Mouse (Mus musculus) ovary, postnatal 10 days (tissue): ENCODE results near the gene Dock1.

Source experiments
- DNase-seq: peaks from one replicate; pipeline ENCODE4 v3.0.0; 2022; ENCODE audit warnings: low spot score

Dock1 gene

GRCm38 (mm10) chr7:135159606-135160005, 489.2 kb downstream of the Dock1 start:
- DNase-seq: no peak

GRCm38 (mm10) chr7:135165155-135165554, 494.7 kb downstream of the Dock1 start:
- peak; percentile 7 for DNase-seq

GRCm38 (mm10) chr7:135169936-135170335, 499.5 kb downstream of the Dock1 start:
- no peak for DNase-seq

GRCm38 (mm10) chr7:135172219-135172618, 501.8 kb downstream of the Dock1 start:
- DNase-seq: no peak

- no peak for DNase-seq
Observed at GRCm38 (mm10) chr7:135194190-135194589, 523.7 kb downstream of the Dock1 start.

GRCm38 (mm10) chr7:135195631-135196030, 525.2 kb downstream of the Dock1 start:
- no peak for DNase-seq

DNA sequence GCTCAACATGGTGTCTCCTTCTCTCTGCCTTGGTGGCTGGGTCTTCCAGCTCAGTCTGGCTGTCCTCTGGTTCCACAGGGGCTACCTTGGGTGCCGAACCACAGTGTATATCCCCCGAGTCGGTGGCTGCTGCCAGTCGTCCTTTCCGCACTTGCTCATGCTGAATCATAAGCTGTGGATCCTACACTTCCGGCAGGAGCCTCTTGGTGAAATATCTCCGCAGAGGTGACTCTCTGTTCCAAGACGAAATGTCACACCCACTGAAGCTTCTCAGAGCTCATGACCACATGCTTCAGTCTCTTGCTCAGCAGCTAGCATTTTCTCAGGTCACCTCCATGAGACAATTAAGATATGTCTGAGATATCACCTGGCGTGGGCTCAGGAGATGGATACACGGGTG, 526.4 kb downstream of the Dock1 start:
- DNase-seq: no peak

DNA sequence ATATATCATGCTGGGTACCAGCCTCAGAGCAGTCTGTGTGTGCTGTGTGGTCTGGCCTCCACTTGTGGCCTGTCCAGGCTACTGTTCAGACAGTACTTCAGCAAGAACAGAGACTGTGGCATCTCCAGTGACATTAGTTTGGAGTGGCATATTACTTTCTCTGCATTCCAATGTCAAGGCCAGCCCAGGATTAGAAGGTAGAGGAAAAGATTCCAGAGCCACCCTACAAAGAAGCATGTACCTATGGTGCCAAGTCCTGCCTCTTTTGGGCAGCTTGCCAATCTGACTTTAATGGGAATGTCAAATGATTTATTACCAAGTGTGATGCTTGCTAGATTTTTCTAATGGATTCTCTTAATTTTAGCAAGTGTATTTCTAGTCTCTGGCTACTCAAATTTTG, 533.5 kb downstream of the Dock1 start:
- no peak for DNase-seq

DNA sequence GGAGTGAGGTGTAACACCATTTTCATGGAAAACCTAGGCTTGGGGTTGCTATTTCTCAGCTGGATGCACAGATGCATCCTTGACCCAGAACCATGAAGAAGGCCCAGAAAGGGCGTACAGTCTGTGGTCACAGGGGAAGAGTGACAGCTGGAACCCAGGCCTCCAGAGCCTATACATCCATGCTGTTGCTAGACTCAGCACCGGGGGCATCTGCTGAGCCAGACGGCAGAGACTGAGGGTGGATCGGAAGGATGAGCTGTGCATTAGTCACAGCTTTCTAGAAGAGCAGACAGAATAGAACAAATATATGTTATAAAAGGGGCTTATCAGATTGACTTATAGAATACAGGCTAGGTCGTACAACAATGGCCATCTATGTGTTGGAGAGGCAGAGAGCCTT, 534.7 kb downstream of the Dock1 start:
- DNase-seq: no peak

GRCm38 (mm10) chr7:135208947-135209567, 538.6 kb downstream of the Dock1 start:
- no peak for DNase-seq

DNA sequence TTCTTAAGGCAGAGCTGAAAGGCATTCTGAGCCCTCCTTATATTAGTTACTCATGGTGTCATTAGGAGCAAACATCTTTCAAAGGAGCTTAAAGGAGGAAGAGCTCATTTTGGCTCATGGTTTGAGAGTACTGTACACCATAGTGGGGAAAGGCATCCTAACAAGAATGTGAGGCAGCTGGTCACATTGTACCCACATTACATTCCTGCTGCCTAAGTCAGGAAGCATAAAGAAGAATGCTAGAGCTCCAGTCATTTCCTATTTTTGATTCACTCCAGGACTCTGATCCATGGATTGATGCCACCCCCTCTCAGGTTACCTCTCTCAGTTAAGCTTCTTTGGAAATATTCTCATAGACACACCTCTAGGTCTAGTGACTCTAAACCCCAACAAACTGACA, 539.8 kb downstream of the Dock1 start:
- no peak for DNase-seq

DNA sequence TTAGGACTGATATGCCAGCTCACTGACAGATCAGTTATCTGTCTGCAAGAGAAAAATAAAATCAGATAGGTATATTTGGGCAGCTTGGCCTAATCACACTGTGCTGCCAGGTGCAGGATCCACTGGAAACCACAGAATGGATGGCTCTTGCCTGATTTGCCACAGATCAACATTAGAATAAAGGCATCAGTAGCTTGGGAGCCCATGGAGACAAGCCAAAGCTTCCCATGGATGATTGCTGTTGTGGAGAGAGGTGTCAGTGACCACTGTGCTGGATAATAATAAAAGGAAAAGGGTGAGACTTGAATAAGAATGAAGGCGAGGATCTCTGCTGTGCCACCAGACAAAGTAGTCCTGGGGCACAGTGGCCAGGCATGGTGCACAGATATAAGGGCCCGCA, 540.4 kb downstream of the Dock1 start:
- DNase-seq: no peak

GRCm38 (mm10) chr7:135212505-135212904, 542.1 kb downstream of the Dock1 start:
- no peak for DNase-seq

DNA sequence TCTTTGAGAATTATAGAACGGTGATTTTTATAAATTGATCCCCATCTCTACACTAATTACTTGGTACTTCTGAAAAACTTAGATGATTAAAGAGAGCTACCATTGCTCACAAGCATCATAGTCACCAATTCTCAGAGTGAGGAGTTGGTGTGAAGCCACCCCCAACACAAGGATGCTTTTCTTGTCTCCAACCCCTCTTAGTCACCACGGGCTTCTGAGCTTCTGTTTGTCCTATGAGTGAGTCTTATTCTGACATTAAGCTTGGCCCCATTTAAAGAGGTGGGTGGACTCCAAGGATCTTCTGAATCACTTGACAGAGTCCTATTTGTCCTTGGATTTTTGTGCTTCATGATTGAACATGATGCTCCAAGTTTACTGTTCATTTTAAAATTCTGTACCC, 551.0 kb downstream of the Dock1 start:
- no peak for DNase-seq
